Mouse (Mus musculus): ENCODE results near the gene Guca1b.
A peak's percentile ranks its signal among the peaks of the same experiment; 100 is the strongest.
"Not testable (repeated sequence)": the region's sequence is repeated elsewhere in the genome, so short reads cannot be mapped to it uniquely, and the experiment has no call there.

Guca1b gene

DNA sequence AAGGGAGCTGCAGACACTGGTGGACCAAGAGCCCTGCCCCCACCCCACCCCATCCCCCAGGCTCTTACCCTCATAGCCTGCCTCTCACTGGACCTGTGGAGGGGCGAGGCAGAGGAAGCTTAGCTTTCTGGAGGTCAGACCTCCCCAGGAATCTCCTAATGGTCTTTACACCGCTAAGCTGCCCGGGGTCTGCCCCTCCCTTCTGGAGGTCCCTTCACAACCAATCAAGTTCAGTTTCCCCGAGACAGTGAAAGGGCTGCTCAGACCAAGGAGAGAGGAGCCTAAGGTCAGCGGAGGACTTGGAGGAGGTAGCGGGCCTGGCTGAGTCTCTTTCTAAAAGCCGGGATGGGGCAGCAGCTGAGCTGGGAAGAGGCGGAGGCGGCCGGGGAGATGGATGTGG, at the start of gene Guca1b:
Gene Guca1b, plus strand, starts transcription at position 249 of the 400 bp plus-strand sequence.
- DNase-seq: no peak

DNA sequence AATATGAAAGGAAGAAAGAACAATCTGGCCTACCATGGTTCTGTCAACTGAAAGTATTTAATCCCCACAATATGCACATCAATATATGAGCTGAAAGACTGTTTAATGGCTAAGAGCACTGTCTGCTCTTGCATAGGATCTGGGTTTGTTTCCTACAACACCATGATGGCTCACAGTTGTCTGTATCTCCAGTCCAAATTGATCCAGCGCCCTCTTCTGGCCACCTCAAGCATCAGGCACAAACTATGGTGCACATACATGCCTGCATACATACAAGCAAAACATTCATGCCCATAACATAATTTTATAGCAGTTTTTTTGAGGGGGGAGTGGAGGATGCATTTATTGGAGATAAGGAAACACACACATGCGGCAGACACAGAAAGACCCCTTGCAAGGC, 42.1 kb upstream of the Guca1b start:
- no peak for DNase-seq

DNA sequence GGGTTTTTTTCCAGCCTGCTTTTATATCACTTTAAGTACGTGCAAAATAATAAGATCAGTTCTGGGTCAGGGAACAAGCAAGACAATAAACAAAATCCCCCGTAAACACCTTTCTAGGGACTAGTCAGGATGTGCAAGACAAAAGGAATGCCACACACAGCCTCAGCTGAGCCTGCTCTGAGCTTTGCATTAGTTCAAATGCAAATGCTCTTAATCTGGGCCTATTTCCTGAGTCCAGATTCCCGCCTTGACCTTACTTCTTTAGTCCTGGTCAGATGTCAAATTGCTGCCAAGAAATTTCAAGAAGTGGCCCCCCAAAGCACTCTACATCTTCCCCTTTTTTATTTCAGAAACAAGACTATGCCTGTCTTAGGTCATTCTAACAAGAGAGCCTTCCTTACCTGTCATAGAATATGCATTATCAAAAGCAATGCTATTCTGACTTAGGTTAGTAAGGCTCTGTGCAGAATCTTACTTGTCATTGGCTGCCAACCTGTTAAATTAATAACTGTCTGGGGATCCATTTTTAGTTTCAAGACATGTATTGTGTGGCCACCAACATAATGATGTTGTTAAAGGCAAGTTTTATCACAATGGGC, 35.4 kb upstream of the Guca1b start:
- no peak for DNase-seq

DNA sequence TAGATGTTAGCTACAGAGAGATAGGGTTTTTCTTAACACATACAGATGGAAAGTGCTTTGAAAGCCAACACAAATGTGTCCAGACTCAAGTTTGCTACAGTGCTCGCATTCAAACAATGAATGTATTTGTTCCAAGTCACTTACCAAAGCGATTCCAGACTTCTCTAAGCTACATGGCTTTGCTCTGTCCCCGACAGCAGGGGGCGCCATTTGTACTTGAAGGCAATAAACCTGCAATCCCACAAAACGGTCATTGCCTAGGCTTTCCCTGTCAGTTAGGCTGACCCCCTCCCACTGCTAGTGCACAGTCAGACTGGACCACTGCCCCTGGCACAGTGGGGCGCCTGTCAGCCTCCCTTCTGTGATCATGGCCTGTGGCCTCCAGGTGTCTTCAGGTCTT, 25.2 kb upstream of the Guca1b start:
- DNase-seq: peak; percentile 66

DNA sequence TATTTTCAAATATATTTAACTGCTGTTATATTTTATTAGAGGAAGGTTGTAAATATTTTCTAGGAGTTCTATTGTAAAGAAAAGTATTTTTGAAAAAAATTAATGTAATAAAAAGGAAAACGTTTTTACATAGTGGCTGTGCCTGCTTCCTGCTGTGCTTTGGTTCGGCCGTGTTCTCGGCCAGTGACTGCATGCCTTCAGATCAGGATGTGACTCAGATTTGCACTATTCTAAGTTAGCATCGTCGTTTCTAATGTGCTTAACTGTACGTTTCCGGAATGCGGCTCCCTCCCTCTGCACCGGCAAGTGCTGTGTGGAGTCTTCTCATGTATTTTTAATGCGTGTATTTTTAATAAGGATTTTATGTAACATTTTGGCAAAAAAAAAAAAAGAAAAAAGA, 23.9 kb upstream of the Guca1b start:
- no peak for DNase-seq

DNA sequence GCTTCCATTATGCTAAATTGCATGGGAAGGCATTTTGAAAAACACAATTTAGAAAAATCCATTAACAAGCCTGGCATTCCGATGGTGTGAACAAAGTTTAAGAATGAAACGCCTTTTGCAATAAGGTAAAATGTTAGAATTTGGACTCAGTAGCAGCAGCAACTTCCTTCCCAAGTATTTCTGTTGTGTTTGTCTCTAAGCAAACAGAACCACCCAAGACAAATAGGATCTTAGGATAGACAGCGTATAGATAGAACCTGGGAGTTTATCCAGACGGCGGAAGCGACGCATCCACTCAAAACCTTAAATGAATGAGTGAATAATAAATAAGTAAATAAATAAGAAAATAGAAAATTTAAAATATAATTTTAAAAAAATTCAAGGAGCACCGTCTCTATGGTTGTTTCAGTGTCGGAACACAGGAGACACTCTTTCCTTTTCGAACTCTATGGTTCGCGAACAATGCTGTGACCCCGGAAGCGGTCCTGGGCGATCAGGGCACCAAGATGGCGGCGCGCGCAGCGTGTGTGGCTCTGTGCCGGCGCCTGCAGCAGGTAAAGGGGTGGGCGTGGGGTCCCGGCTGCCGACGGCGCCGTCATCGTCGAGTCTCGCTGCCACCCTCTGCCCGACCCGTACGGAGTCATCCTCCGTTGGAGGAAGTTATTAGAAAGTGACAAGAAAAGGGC, 16.6 kb upstream of the Guca1b start, which contains the start of gene Mrps10:
Gene Mrps10, plus strand, starts transcription at position 487 of the 686 bp plus-strand sequence.
- DNase-seq: peak; percentile 95

DNA sequence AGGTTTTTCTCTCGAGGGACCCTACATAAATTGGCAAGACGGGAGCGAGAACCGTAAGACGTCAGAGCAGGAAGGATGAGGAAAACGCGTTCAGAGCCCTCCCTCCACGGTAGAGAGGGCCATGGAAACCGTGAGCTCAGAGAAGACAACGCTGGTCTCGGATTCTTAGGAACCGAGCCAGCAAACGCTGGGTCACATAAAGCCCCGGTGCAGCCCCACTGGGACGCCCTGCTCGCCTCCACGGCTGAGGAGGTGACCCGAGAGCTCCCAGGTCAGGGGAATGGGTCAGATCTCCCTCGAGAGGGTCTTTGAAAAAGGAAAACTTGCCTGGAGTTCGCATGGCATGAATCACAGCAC, 16.1 kb upstream of the Guca1b start:
- DNase-seq: no peak

DNA sequence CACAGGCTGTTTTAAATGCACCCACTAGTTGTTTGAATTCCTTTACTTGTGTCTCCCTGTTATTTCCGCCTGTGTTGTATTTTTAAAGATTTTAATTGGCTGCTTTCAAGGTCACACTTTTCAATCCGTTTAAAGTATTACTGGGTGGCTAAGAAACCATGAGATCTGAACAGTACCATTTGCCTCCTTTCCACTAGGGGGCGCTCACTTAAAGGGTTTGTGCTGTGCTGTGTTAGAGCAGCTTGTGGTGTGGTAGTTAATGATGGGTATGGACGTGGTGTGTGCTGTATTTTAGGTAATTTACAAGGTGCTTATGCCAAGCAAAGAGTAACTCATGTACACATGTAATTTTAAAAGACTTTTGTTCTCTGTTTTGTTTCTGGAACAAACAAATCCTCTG, 13.7 kb upstream of the Guca1b start:
- peak; percentile 83 for DNase-seq

DNA sequence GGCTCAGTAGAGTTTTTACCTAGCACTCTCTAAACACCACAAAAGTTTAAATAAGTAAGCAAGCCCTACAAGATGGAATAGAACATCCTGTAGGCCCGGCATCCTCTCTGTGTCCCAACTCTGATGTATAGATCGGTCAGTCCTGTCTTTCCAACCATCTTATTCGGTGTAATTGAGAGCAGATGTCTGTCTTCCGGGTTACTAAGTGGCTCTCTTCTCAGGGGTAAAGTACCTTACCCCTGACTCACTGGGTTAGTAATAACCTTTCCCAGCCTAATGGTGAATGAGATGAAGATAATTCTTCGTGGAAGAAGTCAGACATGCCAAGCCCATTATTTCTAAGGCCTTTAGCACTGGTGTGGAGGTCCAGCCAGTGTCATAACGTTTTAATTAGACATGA, 11.2 kb upstream of the Guca1b start:
- no peak for DNase-seq

DNA sequence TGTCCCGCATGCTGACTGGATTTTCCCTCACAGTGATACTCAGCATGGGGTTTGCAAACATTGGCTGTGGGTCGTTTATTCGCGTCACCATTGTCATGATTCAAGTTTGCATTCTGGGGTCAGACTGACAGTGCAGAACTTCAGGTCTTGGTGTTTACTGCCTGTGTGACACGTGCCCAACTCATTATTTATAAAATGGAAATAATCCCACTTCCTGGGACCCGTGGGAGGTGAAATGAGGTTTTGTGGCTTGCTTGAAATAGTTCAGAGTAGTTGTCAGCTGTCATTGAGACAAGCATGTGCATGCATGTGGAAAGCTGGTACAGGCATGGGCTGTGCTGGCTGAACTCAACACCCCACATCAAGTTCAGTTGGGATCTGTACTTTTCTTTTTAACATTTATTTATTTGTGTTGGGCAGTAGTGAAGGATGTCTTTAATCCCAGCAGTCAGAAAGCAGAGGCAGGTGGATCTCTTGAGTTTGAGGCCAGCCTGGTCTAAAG, 8.4 kb upstream of the Guca1b start:
- DNase-seq: no peak

DNA sequence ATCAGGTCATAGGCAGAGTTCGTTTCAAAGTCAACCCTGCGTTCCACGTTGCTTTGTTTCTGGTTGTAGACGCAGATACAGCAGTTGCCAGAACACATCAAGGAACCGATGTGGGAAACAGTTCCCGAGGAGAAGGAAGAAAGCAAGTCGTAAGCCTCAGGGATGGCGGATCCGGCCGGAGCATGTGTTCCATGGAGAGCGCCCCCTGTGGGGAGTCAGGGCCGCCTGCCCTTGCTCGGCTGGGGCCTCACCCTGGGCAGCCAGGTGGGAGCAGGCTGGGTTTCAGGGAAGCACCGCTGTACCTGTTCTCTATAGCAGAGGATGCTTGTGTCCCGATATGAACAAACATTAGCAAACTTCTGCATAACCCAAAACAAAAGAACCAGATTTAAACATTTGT, 7.1 kb upstream of the Guca1b start:
- no peak for DNase-seq

DNA sequence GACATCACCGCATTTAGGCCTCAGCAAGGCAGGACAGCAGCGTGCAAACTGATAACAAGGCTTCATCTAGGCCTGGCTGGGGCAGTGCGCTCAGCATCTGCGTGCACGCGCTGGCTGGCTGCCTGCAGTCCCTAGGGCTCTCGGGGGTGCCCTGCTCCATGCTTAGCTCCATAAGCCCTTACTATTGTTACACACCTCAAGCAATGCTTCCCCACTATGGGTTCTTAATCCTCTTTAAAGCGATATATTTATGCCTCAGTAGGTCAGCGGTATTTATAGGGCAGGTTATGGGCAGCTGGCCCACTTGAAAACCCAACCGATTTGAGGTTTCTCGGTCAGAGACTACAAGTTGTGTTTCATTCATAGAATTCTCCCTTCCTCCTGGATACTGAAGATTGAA, 3.3 kb upstream of the Guca1b start:
- DNase-seq: no peak

DNA sequence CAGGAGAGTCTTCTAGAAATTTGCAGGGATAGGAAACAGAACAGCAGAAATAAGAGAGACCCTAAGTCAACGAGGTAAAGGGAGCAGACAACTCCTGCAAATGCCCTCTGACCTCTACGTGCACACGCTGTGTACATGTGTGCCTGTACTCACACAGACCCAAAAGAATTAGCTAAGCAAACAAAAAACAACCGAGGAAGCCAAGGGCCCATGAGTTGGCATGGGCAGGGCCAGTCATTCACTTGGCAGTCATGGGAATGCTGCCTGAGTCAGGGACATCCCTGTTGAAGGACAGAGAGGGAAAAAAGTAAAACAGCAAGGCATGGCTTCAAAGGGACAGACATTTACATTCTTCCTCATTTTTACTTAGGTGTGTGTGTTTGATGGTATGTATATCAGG, 1.9 kb upstream of the Guca1b start:
- no peak for DNase-seq

DNA sequence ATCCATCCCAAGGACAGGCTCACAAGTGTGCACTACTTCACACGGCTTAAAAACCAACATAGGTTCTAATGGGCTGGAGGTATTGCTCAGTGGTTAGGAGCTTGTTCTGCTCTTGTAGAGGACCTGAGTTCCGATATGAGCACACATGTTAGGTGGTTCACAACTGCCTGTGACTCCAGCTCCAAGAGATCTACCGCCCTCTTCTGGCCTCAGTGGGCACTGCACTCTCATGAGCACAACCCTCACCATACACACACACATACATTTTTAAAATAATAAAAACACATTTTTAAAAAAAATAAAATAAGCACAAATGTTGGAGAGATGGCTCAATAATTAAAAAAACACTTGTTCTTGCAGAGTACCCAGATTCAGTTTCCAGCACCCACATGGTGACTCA, 1.1 kb upstream of the Guca1b start:
- DNase-seq: no peak

DNA sequence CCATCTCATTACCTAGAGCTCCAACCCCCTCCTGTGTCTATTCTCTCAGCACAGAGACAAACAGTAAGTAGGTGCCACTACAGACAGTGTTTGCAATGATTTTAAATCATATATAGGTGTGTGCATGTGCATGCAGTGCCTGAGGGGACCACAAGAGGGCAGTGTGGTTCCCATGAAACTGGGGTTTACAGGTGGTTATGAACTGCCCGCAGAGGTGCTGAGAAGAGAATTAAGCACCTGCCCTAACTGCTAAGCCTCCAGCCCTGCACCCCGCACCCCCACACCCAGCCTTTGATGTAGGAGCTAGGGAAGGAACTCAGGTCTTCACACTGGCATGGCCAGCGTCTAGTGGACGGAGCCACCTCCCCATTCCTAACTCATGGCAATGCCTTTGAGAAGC, 1.5 kb downstream of the Guca1b start:
- peak; percentile 74 for DNase-seq

DNA sequence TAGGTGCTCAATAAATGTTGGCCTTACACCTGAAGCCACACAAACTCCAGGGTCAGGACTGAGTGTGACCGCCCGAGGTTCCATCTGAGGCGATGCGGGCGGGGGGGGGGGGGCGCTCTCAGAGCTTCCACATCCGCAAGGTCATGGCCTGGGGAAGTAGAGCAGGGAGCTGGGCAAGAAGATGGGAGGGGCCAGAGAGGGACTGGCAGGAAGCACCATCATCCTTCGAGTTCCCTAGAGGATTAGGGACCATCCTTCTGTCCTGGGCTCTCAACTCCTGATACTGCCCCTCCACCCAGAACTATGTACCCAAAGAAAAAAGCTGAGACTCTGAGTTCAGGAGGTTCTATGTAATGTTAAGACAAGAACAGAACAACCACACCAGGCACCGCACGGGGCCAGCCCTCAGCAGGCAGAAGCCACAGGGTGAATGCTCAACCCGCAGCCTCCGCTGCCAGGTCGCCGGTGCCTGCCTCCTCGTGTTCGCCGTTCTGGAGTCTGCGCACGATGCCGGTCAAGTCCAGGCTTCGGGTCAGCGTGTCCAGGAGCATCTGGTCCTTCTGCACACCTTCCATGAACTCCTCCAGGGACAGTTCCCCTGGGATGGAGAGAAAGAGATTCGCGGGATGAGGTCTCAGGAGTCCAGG, 9.2 kb downstream of the Guca1b start:
- peak; percentile 27 for DNase-seq

DNA sequence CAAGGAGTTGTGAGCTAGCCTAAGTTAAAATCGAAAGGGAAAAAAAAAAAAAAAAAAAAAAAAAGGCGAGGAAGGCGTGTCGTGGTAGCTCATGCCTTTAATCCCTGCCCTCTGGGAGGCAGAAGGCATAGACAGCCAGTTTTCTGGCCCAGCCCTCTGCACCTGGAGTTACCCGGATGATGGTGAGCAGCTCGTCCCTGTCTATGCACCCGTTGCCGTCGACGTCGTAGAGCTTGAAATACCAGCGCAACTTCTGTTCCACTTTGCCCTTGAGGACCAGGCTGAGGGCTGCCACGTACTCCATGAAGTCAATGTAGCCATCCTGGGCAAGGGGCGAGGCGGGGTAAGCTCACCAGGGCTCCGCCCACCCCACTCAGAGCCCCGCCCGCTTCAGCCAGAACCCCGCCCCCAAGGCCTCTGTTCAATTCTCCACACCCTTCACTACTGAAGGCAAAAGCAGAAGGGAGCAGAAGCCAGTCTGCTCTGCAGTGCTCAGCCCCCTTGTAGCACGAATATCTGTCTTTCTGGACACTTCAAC, 10.3 kb downstream of the Guca1b start:
- DNase-seq: peak; percentile 71

DNA sequence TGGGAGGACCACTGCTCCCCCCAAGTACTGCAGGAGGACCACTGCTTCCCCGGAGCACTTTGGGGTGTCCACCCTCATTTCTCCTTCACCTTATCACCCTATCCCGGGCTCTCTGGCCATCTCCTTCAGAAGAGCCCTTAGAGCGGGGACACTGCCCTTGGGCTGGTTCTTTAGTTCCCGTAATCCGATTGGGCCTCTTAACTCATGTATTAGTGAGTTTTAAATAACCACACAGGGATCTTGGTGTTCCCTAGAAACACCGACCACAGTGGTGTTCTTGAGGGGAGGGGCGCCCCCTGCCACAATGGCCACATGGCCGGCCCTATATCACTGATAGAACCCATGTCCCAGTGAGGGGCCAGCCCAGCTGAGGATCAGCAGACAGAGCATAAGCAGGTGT, 13.9 kb downstream of the Guca1b start:
- no peak for DNase-seq

DNA sequence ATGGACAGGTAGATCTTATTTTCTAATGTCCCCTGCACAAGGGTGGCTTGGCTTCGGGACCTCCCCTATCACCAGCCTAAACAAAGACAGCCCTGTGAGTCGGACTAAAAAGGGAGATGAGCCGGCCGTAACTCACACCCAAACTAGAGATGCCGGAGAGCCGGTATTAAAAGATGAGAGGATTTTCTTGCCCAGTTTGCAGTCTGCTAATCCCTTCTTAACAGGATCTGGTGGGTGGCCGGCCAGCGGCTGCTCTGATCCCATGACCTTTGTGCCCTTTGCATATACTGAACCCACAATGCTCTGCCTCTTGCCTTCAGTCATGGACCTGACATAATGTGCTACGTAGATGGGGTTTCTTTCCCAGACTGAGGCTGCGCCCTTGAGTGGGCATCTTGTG, 15.3 kb downstream of the Guca1b start, which contains the start of gene Guca1a:
Gene Guca1a, minus strand, starts transcription at position 134 of the 400 bp plus-strand sequence.
- no peak for DNase-seq

DNA sequence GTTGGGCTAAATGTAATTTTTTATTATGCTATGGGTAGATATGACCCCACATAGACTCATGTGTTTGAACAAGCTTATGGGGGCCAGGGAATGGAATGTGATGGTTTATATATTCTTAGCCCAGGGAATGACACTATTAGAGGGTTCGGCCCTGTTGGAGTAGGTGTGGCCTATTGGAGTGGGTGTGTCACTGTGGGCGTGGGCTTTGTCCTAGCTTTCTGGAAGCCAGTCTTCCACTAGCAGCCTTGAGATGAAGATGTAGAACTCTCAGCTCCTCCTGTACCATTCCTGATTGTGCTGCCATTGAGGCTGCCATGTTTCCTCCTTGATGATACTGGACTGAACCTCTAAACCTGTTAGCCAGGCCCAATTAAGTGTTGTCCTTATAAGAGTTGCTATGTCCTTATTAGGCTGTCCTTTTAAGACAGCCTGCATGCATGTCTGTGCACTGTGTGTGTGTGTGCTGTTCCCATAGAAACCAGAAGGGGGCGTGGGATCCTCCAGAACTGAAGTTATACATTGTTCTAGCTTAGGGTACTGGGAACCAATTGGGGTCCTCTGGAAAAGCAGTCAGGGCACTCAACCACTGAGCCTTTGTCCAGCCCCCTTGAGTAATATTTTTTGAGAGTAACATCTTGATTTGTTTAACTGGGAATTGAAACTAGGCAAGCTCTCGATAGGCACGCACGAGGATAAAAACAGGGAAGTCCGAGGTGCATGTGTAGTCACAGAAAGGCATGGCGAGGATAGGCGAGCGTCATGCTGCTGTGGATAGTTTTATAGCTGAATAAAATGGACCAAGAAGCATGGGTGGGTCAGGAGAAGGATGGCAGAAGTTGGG, 22.7 kb downstream of the Guca1b start:
- DNase-seq: no peak

DNA sequence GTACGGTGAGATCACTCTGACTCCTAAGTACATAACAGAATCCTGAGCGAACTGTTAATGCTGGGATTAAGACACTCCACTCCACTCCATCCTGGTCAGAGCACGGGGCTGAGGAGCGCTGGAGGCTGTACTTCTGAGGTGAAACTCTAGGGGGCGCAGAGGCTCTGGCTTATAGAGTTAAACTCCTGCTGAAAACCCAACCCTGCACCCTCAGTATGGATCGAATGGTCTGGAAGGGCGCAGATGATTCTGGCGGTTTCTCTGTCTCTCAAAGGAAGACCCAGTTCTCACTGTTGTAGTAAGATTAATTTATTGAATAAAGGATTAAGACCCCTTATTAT, 23.3 kb downstream of the Guca1b start:
- peak; percentile 82 for DNase-seq

DNA sequence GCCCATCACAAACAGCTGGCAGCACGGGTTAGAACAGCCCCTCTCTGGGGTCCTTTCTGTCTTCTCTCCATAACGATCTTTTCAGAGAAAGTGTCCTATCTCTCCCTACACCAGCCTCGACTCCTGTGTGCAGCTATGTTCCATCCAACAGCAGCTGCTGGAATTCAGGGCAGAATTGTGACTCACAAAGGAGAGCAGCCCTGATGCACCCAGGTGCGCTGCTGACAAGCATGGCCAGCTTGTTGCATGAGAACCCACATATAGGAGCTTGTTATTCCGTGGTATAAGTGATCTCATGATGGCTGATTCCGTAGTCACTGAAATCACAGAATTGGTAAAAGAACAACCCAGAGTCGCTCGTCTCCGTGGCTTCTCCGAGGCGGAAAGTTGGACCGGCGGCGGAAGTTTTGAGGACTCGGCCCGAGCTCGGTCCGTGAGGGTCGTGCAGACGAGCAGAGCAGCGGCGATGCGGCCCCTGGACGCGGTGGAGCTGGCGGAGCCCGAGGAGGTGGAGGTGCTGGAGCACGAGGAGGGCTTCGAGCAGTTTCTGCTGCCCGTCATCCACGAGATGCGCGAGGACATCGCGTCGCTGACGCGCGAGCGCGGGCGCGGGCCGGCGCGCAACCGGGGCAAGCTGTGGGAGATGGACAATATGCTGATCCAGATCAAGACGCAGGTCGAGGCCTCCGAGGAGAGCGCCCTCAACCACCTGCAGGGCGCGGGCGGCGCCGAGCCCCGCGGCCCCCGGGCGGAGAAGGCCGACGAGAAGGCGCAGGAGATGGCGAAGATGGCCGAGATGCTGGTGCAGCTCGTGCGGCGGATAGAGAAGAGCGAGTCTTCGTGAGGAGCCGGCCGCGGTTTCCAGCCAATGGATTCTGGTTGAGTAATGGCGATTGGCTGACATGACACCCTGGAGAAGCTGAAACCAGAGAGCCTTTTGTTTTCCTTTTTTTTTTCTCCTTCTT, 25.0 kb downstream of the Guca1b start:
- DNase-seq: not testable (repeated sequence)
